Mouse (Mus musculus): ENCODE measurements around the gene Nfx1. TPM values are rescaled to one million over a fixed set of nuclear protein-coding genes. Genes with fewer than 3 reads are reported as not detected.

Nfx1 gene
- polyA plus RNA-seq, 1 experiment from 2014 or later, result 27.9 TPM

DNA sequence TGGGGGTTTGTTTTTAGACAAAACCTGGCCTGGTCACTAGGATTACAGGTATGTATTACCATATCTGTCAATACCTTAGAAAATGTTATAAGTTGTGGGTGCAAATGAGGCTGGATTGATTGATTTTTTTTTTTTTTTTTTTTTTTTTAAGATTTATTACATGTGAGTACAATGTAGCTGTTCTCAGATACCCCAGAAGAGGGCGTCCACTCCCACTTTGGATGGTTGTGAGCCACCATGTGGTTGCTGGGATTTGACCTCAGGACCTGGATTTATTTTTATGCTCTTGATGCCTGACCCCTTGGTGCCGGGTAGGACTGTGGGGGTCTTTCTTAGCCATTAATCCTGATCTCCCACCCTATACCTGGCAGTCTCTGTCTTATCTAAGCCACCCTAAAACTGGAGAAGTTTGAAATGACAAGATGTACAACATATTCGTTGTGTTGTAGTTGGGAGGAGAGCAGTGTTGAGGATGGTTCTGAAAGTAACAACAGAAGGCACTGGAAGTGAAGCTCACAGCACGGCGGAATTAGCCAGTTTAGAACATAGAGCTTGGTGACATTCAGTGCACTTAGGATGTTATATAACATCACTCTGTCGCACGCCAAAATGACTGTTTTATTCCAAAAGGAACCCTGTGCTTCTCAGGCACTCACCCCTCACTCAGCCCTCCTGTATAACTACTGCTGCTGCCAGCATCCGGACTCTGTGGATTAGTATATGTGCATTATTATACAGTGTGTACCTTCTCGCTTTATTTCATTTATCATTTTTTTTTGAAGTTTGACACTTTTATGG lies 30.3 kb downstream of the Nfx1 start:
- H3K36me3 ChIP-seq (ENCODE audit: control insufficient read depth, insufficient read depth, low read length), result peaks cover 35% of the 10 kb centered on the region
- H3K9ac ChIP-seq (ENCODE audit: low read length), result no peak overlapping the region
- H3K4me3 ChIP-seq (ENCODE audit: low read depth, low read length), result no peak overlapping the region
- peak; percentile 18; the same call in 1 of the 2 replicates for TF ChIP-seq CTCF (IDR thresholded peaks at IDR 0.05; ENCODE audit: low read depth)
- no peak for TF ChIP-seq EP300 (optimal IDR thresholded peaks at IDR 0.05)
- no peaks in the 10 kb centered on the region for H3K9me3 ChIP-seq (ENCODE audit: control insufficient read depth, low read length)
- no peak for ATAC-seq (ENCODE audit: low FRiP score, low TSS enrichment)
- no peak overlapping the region for H3K27ac ChIP-seq (replicated peaks)
- no peak overlapping the region for H3K4me2 ChIP-seq (replicated peaks; ENCODE audit: low read depth)
- H3K27me3 ChIP-seq (ENCODE audit: control insufficient read depth, insufficient read depth, low read length), result no peaks in the 10 kb centered on the region
- WGBS, result 85% methylated on average over 9 of the region's 9 CpGs
- H3K4me1 ChIP-seq (replicated peaks; ENCODE audit: control insufficient read depth, insufficient read depth), result no peaks in the 10 kb centered on the region
- no peak for DNase-seq (ENCODE audit: low spot score)

GRCm38 (mm10) chr4:41013351-41013750 lies 42.6 kb downstream of the Nfx1 start:
- Histone ChIP-seq H3K4me2 (replicated peaks; ENCODE audit: low read depth) (no peak overlapping the region), H3K9me3 (ENCODE audit: control insufficient read depth, low read length) (no peaks in the 10 kb centered on the region), H3K27me3 (ENCODE audit: control insufficient read depth, insufficient read depth, low read length) (no peaks in the 10 kb centered on the region), H3K27ac (replicated peaks) (no peak overlapping the region), H3K4me3 (ENCODE audit: low read depth, low read length) (no peak overlapping the region), H3K4me1 (replicated peaks; ENCODE audit: control insufficient read depth, insufficient read depth) (no peaks in the 10 kb centered on the region), H3K36me3 (ENCODE audit: control insufficient read depth, insufficient read depth, low read length) (peaks cover 28% of the 10 kb centered on the region), H3K9ac (ENCODE audit: low read length) (no peak overlapping the region)
- no peak for DNase-seq (ENCODE audit: low spot score)
- WGBS, result 89% methylated on average over 3 of the region's 3 CpGs
- TF ChIP-seq EP300 (optimal IDR thresholded peaks at IDR 0.05), result no peak
- ATAC-seq (ENCODE audit: low FRiP score, low TSS enrichment), result no peak

- no peaks in the 10 kb centered on the region for H3K27me3 ChIP-seq (ENCODE audit: control insufficient read depth, insufficient read depth, low read length)
- 93% methylated on average over 5 of the region's 5 CpGs for WGBS
- H3K36me3 ChIP-seq (ENCODE audit: control insufficient read depth, insufficient read depth, low read length), result peaks cover 19% of the 10 kb centered on the region
- DNase-seq (ENCODE audit: low spot score), result no peak
- no peak overlapping the region for H3K9ac ChIP-seq (ENCODE audit: low read length)
- no peak for ATAC-seq (ENCODE audit: low FRiP score, low TSS enrichment)
- no peaks in the 10 kb centered on the region for H3K9me3 ChIP-seq (ENCODE audit: control insufficient read depth, low read length)
- no peak overlapping the region for H3K4me2 ChIP-seq (replicated peaks; ENCODE audit: low read depth)
- no peak overlapping the region for H3K27ac ChIP-seq (replicated peaks)
- H3K4me1 ChIP-seq (replicated peaks; ENCODE audit: control insufficient read depth, insufficient read depth), result no peaks in the 10 kb centered on the region
- H3K4me3 ChIP-seq (ENCODE audit: low read depth, low read length), result no peak overlapping the region
- no peak for TF ChIP-seq EP300 (optimal IDR thresholded peaks at IDR 0.05)
- TF ChIP-seq CTCF (IDR thresholded peaks at IDR 0.05; ENCODE audit: low read depth), result no peak
These were observed 45.1 kb downstream of the Nfx1 start for GRCm38 (mm10) chr4:41015798-41016197.

DNA sequence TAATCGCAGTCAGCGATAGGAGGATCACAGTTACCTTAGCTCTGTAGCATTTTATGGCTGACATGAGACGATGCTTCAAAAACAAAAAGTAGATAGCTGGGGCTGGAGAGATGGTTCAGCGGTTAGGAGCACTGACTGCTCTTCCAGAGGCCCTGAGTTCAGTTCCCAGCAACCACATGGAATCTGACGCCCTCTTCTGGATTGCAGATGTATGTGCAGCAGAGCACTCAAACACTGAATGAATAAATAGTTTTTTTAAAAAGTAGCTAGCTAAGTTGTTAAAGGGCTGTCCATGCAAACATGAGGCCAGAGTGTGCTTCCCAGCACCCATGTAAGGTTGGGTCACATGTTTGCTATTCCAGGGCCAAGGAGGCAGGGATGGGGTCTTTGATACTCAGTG lies 50.4 kb downstream of the Nfx1 start:
- no peak for DNase-seq (ENCODE audit: low spot score)
- Histone ChIP-seq H3K27ac (replicated peaks) (no peak overlapping the region), H3K9me3 (ENCODE audit: control insufficient read depth, low read length) (no peaks in the 10 kb centered on the region), H3K27me3 (ENCODE audit: control insufficient read depth, insufficient read depth, low read length) (no peaks in the 10 kb centered on the region), H3K36me3 (ENCODE audit: control insufficient read depth, insufficient read depth, low read length) (peaks cover 20% of the 10 kb centered on the region), H3K4me2 (replicated peaks; ENCODE audit: low read depth) (no peak overlapping the region), H3K4me1 (replicated peaks; ENCODE audit: control insufficient read depth, insufficient read depth) (no peaks in the 10 kb centered on the region), H3K9ac (ENCODE audit: low read length) (no peak overlapping the region), H3K4me3 (ENCODE audit: low read depth, low read length) (no peak overlapping the region)
- no peak for ATAC-seq (ENCODE audit: low FRiP score, low TSS enrichment)
- WGBS, result 85% methylated on average over 5 of the region's 5 CpGs
- no peak for TF ChIP-seq EP300 (optimal IDR thresholded peaks at IDR 0.05)
- peak; percentile 50 for TF ChIP-seq CTCF (IDR thresholded peaks at IDR 0.05; ENCODE audit: low read depth)

- Histone ChIP-seq H3K27ac (replicated peaks) (no peak overlapping the region), H3K4me2 (replicated peaks; ENCODE audit: low read depth) (no peak overlapping the region), H3K4me3 (ENCODE audit: low read depth, low read length) (no peak overlapping the region), H3K9me3 (ENCODE audit: control insufficient read depth, low read length) (no peaks in the 10 kb centered on the region), H3K9ac (ENCODE audit: low read length) (no peak overlapping the region), H3K36me3 (ENCODE audit: control insufficient read depth, insufficient read depth, low read length) (peaks cover 20% of the 10 kb centered on the region), H3K27me3 (ENCODE audit: control insufficient read depth, insufficient read depth, low read length) (no peaks in the 10 kb centered on the region), H3K4me1 (replicated peaks; ENCODE audit: control insufficient read depth, insufficient read depth) (no peaks in the 10 kb centered on the region)
- TF ChIP-seq CTCF (IDR thresholded peaks at IDR 0.05; ENCODE audit: low read depth) (no peak), EP300 (optimal IDR thresholded peaks at IDR 0.05) (no peak)
- ATAC-seq (ENCODE audit: low FRiP score, low TSS enrichment) (no peak), DNase-seq (ENCODE audit: low spot score) (no peak)
- 47% methylated on average over 8 of the region's 8 CpGs for WGBS
These were observed 55.5 kb downstream of the Nfx1 start for GRCm38 (mm10) chr4:41026086-41026787.

GRCm38 (mm10) chr4:41027872-41028271 lies 57.2 kb downstream of the Nfx1 start:
- peak; percentile 92 for ATAC-seq (ENCODE audit: low FRiP score, low TSS enrichment)
- WGBS, result 75% methylated on average over 3 of the region's 3 CpGs
- H3K27ac ChIP-seq (replicated peaks), result no peak overlapping the region; the same call in 1 of the 2 replicates

More at GRCm38 (mm10) chr4:41027872-41028271, 57.2 kb downstream of the Nfx1 start:
- H3K9ac ChIP-seq (ENCODE audit: low read length), result no peak overlapping the region
- H3K9me3 ChIP-seq (ENCODE audit: control insufficient read depth, low read length), result no peaks in the 10 kb centered on the region
- peaks cover 14% of the 10 kb centered on the region for H3K36me3 ChIP-seq (ENCODE audit: control insufficient read depth, insufficient read depth, low read length)
- TF ChIP-seq EP300 (optimal IDR thresholded peaks at IDR 0.05), result no peak
- TF ChIP-seq CTCF (IDR thresholded peaks at IDR 0.05; ENCODE audit: low read depth), result no peak
- no peaks in the 10 kb centered on the region for H3K4me1 ChIP-seq (replicated peaks; ENCODE audit: control insufficient read depth, insufficient read depth)
- no peaks in the 10 kb centered on the region for H3K27me3 ChIP-seq (ENCODE audit: control insufficient read depth, insufficient read depth, low read length)
- H3K4me3 ChIP-seq (ENCODE audit: low read depth, low read length), result no peak overlapping the region
- peak; percentile 83 for DNase-seq (ENCODE audit: low spot score)
- H3K4me2 ChIP-seq (replicated peaks; ENCODE audit: low read depth), result no peak overlapping the region
